Comparison of ENCODE assay signal across 20 mouse cellular contexts in the genomic region with DNA sequence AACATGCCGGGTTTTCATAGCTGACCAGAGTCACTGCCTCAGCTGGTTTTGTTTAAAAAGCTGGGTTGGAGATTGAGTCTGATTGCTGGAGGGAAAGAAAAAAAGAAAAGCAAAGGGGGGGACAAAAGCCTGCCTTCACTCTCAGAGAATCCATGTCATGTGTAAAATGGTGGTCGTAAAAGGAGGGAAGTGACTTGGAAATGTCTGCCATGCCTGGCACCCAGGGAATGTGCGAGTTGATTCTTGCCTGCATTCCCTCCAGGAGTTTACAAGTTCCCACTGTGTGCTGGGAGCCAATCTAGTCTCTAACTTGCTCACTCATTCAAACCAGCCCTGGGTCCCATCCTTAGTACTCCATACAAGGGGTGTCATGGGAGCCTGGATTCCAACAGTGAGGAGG.
DNase-seq lines count a peak whose midpoint lies in the region; ATAC-seq and TF ChIP-seq lines count a peak whose summit lies in the region.
"Had no signal": no experiment of that assay in that cellular context is flagged by ENCODE, and none has a peak within 500 bp of the region (broad histone marks: within the 10 kb centered on the region; RNA-seq: fewer than 3 reads in every experiment).

No protein-coding gene starts in this region.

- no peak overlapping the region for H3K4me2 ChIP-seq in forebrain, embryonic 13.5 days
- H3K4me2 ChIP-seq in embryonic facial prominence, embryonic 13.5 days = peak overlapping the region; percentile 52
- H3K4me2 ChIP-seq in limb, embryonic 11.5 days (ENCODE audit: low read depth, severe bottlenecking) = no peak overlapping the region
- H3K4me2 ChIP-seq: forebrain, embryonic 15.5 days; hindbrain, embryonic 15.5 days; neural tube, embryonic 15.5 days had no signal

- no peak for TF ChIP-seq POLR2A in lung, adult 2 months (IDR thresholded peaks at IDR 0.05; ENCODE audit: borderline replicate concordance, extremely low read depth, low read depth, low read length)

- no peak for TF ChIP-seq CTCF in lung, adult 2 months (IDR thresholded peaks at IDR 0.05; ENCODE audit: insufficient read depth, low read length)

- 67% methylated on average over 3 of the region's 3 CpGs for WGBS in forebrain, embryonic 10.5 days
- WGBS in forebrain, embryonic 13.5 days = 76% methylated on average over 3 of the region's 3 CpGs
- 56% methylated on average over 3 of the region's 3 CpGs for WGBS in embryonic facial prominence, embryonic 10.5 days
- WGBS in embryonic facial prominence, embryonic 13.5 days = 25% methylated on average over 3 of the region's 3 CpGs
- WGBS in limb, embryonic 11.5 days = 17% methylated on average over 3 of the region's 3 CpGs
- WGBS in lung, adult 2 months = 72% methylated on average over 3 of the region's 3 CpGs

- H3K9me3 ChIP-seq in forebrain, embryonic 10.5 days = no peaks in the 10 kb centered on the region
- H3K9me3 ChIP-seq in forebrain, embryonic 13.5 days (replicated peaks) = no peaks in the 10 kb centered on the region
- no peaks in the 10 kb centered on the region for H3K9me3 ChIP-seq in embryonic facial prominence, embryonic 10.5 days
- no peaks in the 10 kb centered on the region for H3K9me3 ChIP-seq in embryonic facial prominence, embryonic 13.5 days
- no peaks in the 10 kb centered on the region for H3K9me3 ChIP-seq in limb, embryonic 11.5 days (ENCODE audit: control insufficient read depth, low read length)
- H3K9me3 ChIP-seq: forebrain, embryonic 15.5 days; hindbrain, embryonic 15.5 days; neural tube, embryonic 15.5 days had no signal

- H3K4me1 ChIP-seq in forebrain, embryonic 10.5 days = peaks cover 20% of the 10 kb centered on the region
- H3K4me1 ChIP-seq in forebrain, embryonic 13.5 days = 0 out of 2 replicates have a peak, but pooled peaks cover 5% of the 10 kb centered on the region
- H3K4me1 ChIP-seq in embryonic facial prominence, embryonic 10.5 days = peaks cover 62% of the 10 kb centered on the region
- H3K4me1 ChIP-seq in embryonic facial prominence, embryonic 13.5 days = peaks cover 49% of the 10 kb centered on the region
- H3K4me1 ChIP-seq in limb, embryonic 11.5 days (ENCODE audit: control insufficient read depth, insufficient read depth, low read length) = peaks cover 37% of the 10 kb centered on the region
- H3K4me1 ChIP-seq in lung, adult 2 months (ENCODE audit: control insufficient read depth, insufficient read depth, low read length) = no peaks in the 10 kb centered on the region; the same call in 1 of the 2 replicates

- no peak for ATAC-seq in forebrain, embryonic 13.5 days
- no peak for ATAC-seq in embryonic facial prominence, embryonic 13.5 days (ENCODE audit: insufficient number of reproducible peaks, insufficient read depth, low FRiP score, low TSS enrichment, low read depth)
- no peak for ATAC-seq in limb, embryonic 11.5 days (ENCODE audit: insufficient number of reproducible peaks, low FRiP score, low TSS enrichment, low read depth)
- ATAC-seq: midbrain, embryonic 16.5 days had no signal

- intact Hi-C loops in left cerebral cortex, postnatal 14 days (cut with DNase I) = loop anchor here (10.0 kb wide), 1 partner anchor 46 kb away; no protein-coding TSS in a partner anchor

- H3K27me3 ChIP-seq in forebrain, embryonic 10.5 days (ENCODE audit: poor library complexity, severe bottlenecking) = no peaks in the 10 kb centered on the region
- H3K27me3 ChIP-seq in forebrain, embryonic 13.5 days = no peaks in the 10 kb centered on the region
- H3K27me3 ChIP-seq in embryonic facial prominence, embryonic 10.5 days (replicated peaks; ENCODE audit: low read depth, poor library complexity, severe bottlenecking) = no peaks in the 10 kb centered on the region
- H3K27me3 ChIP-seq in embryonic facial prominence, embryonic 13.5 days = peaks cover 46% of the 10 kb centered on the region
- H3K27me3 ChIP-seq in limb, embryonic 11.5 days (ENCODE audit: control insufficient read depth, insufficient read depth, low read length) = no peaks in the 10 kb centered on the region
- H3K27me3 ChIP-seq: forebrain, embryonic 15.5 days; hindbrain, embryonic 15.5 days; neural tube, embryonic 15.5 days had no signal

- DNase-seq in forebrain, embryonic 10.5 days (ENCODE audit: extremely low spot score, low spot score) = no peak
- DNase-seq in embryonic facial prominence, embryonic 10.5 days (ENCODE audit: low spot score) = no peak
- DNase-seq in limb, embryonic 11.5 days (ENCODE audit: low spot score) = peak; percentile 51
- DNase-seq in heart, adult 9 months (ENCODE audit: low spot score in 2 of 2) = no peak
- DNase-seq in lung, adult 2 months = no peak
- DNase-seq in left cerebral cortex, postnatal 14 days (ENCODE audit: low spot score in 2 of 2) = no peak
- DNase-seq: adrenal gland, postnatal 25 days; B cell, adult 2 months; heart, postnatal 4 days; kidney, adult 18-20 months; kidney, postnatal 25 days; left cerebral cortex, postnatal 4 days; thymus, postnatal 4 days had no signal

- H3K36me3 ChIP-seq in forebrain, embryonic 10.5 days (replicated peaks) = no peaks in the 10 kb centered on the region
- H3K36me3 ChIP-seq in forebrain, embryonic 13.5 days (ENCODE audit: poor library complexity, severe bottlenecking) = no peaks in the 10 kb centered on the region
- H3K36me3 ChIP-seq in embryonic facial prominence, embryonic 10.5 days (replicated peaks) = no peaks in the 10 kb centered on the region
- no peaks in the 10 kb centered on the region for H3K36me3 ChIP-seq in embryonic facial prominence, embryonic 13.5 days
- no peaks in the 10 kb centered on the region for H3K36me3 ChIP-seq in limb, embryonic 11.5 days (ENCODE audit: control insufficient read depth, insufficient read depth, low read length)
- H3K36me3 ChIP-seq: forebrain, embryonic 15.5 days; hindbrain, embryonic 15.5 days; neural tube, embryonic 15.5 days had no signal

- H3K4me3 ChIP-seq in forebrain, embryonic 10.5 days = no peak overlapping the region
- H3K4me3 ChIP-seq in forebrain, embryonic 13.5 days = no peak overlapping the region
- no peak overlapping the region for H3K4me3 ChIP-seq in embryonic facial prominence, embryonic 10.5 days
- H3K4me3 ChIP-seq in embryonic facial prominence, embryonic 13.5 days = peak overlapping the region; percentile 9; the same call in 1 of the 2 replicates
- H3K4me3 ChIP-seq in limb, embryonic 11.5 days (ENCODE audit: low read depth, low read length) = no peak overlapping the region
- H3K4me3 ChIP-seq in lung, adult 2 months (replicated peaks; ENCODE audit: extremely low read depth, low read depth, low read length) = no peak overlapping the region
- H3K4me3 ChIP-seq: erythroblast, embryonic 14.5 days; forebrain, embryonic 15.5 days; hindbrain, embryonic 15.5 days; neural tube, embryonic 15.5 days had no signal

- no peak overlapping the region for H3K9ac ChIP-seq in forebrain, embryonic 13.5 days
- no peak overlapping the region for H3K9ac ChIP-seq in embryonic facial prominence, embryonic 13.5 days
- H3K9ac ChIP-seq in limb, embryonic 11.5 days (ENCODE audit: low read length) = no peak overlapping the region
- H3K9ac ChIP-seq: forebrain, embryonic 15.5 days; hindbrain, embryonic 15.5 days; neural tube, embryonic 15.5 days had no signal

- H3K27ac ChIP-seq in forebrain, embryonic 10.5 days = peak overlapping the region; percentile 48; the same call in 1 of the 2 replicates
- H3K27ac ChIP-seq in forebrain, embryonic 13.5 days = no peak overlapping the region
- peak overlapping the region; percentile 75 for H3K27ac ChIP-seq in embryonic facial prominence, embryonic 10.5 days (replicated peaks)
- peak overlapping the region; percentile 60; the same call in 1 of the 2 replicates for H3K27ac ChIP-seq in embryonic facial prominence, embryonic 13.5 days
- H3K27ac ChIP-seq in limb, embryonic 11.5 days (replicated peaks; ENCODE audit: low read depth, low read length) = peak overlapping the region; percentile 87
- H3K27ac ChIP-seq: hindbrain, embryonic 15.5 days had no signal
